ENCODE assay signal across 9 mouse cellular contexts in genomic region chr3:119780876-119781275, GRCm38 (mm10). TPM values are rescaled to one million over a fixed set of nuclear protein-coding genes. Genes with fewer than 3 reads are reported as not detected.
DNase-seq lines count a peak whose midpoint lies in the region; ATAC-seq and TF ChIP-seq lines count a peak whose summit lies in the region.
"Had no signal": no experiment of that assay in that cellular context is flagged by ENCODE, and none has a peak within 500 bp of the region (broad histone marks: within the 10 kb centered on the region; RNA-seq: fewer than 3 reads in every experiment).

No protein-coding gene starts in this region.

- no peak overlapping the region for H3K9ac ChIP-seq in liver, embryonic 11.5 days (ENCODE audit: low read depth, low read length)
- H3K9ac ChIP-seq in intestine, postnatal 0 days (ENCODE audit: low read depth, low read length) = no peak overlapping the region
- no peak overlapping the region for H3K9ac ChIP-seq in neural tube, embryonic 12.5 days

- peak overlapping the region; percentile 44 for H3K4me2 ChIP-seq in liver, embryonic 11.5 days
- H3K4me2 ChIP-seq in intestine, postnatal 0 days (replicated peaks; ENCODE audit: low read depth) = peak overlapping the region; percentile 73; the same call in 1 of the 2 replicates
- H3K4me2 ChIP-seq in neural tube, embryonic 12.5 days (replicated peaks) = peak overlapping the region; percentile 61

- H3K4me3 ChIP-seq in liver, embryonic 11.5 days (ENCODE audit: low read depth, low read length) = peak overlapping the region; percentile 10; the same call in 1 of the 2 replicates
- H3K4me3 ChIP-seq in forebrain, embryonic 10.5 days = peak overlapping the region; percentile 96
- no peak overlapping the region for H3K4me3 ChIP-seq in intestine, postnatal 0 days (ENCODE audit: low read depth, low read length)
- peak overlapping the region; percentile 24; the same call in 1 of the 2 replicates for H3K4me3 ChIP-seq in neural tube, embryonic 12.5 days

- no peaks in the 10 kb centered on the region for H3K9me3 ChIP-seq in liver, embryonic 11.5 days (ENCODE audit: control insufficient read depth, low read length)
- no peaks in the 10 kb centered on the region; the same call in 1 of the 2 replicates for H3K9me3 ChIP-seq in forebrain, embryonic 10.5 days
- H3K9me3 ChIP-seq in intestine, postnatal 0 days (ENCODE audit: control insufficient read depth) = no peaks in the 10 kb centered on the region
- H3K9me3 ChIP-seq in neural tube, embryonic 12.5 days = no peaks in the 10 kb centered on the region

- TF ChIP-seq CTCF in intestine, postnatal 0 days (IDR thresholded peaks at IDR 0.05; ENCODE audit: low read depth) = no peak

- H3K27ac ChIP-seq in liver, embryonic 11.5 days (ENCODE audit: low read depth, low read length) = no peak overlapping the region
- H3K27ac ChIP-seq in forebrain, embryonic 10.5 days = peak overlapping the region; percentile 100; the same call in 1 of the 2 replicates
- no peak overlapping the region for H3K27ac ChIP-seq in intestine, postnatal 0 days (ENCODE audit: low read depth, low read length)
- H3K27ac ChIP-seq in neural tube, embryonic 12.5 days = no peak overlapping the region

- DNase-seq in liver, embryonic 11.5 days (ENCODE audit: low spot score) = no peak
- DNase-seq in liver = no peak
- no peak for DNase-seq in forebrain, embryonic 10.5 days (ENCODE audit: extremely low spot score, low spot score)
- no peak for DNase-seq in thymus, postnatal 36 days
- no peak for DNase-seq in urinary bladder, postnatal 14 days (ENCODE audit: low spot score)
- no peak for DNase-seq in thymus, adult 18-20 months
- DNase-seq: lung, postnatal 4 days had no signal

- no peaks in the 10 kb centered on the region for H3K27me3 ChIP-seq in liver, embryonic 11.5 days (replicated peaks; ENCODE audit: control insufficient read depth, insufficient read depth, low read length)
- no peaks in the 10 kb centered on the region for H3K27me3 ChIP-seq in forebrain, embryonic 10.5 days (ENCODE audit: poor library complexity, severe bottlenecking)
- H3K27me3 ChIP-seq in intestine, postnatal 0 days (replicated peaks; ENCODE audit: control insufficient read depth, insufficient read depth, low read length) = no peaks in the 10 kb centered on the region
- no peaks in the 10 kb centered on the region for H3K27me3 ChIP-seq in neural tube, embryonic 12.5 days (replicated peaks)

- H3K4me1 ChIP-seq in liver, embryonic 11.5 days (replicated peaks; ENCODE audit: control insufficient read depth, insufficient read depth, low read length) = peaks cover 4% of the 10 kb centered on the region
- H3K4me1 ChIP-seq in forebrain, embryonic 10.5 days = peaks cover 42% of the 10 kb centered on the region
- no peaks in the 10 kb centered on the region for H3K4me1 ChIP-seq in intestine, postnatal 0 days (replicated peaks; ENCODE audit: control insufficient read depth, insufficient read depth, low read length)
- peaks cover 17% of the 10 kb centered on the region for H3K4me1 ChIP-seq in neural tube, embryonic 12.5 days

- ATAC-seq in liver, embryonic 11.5 days (replicated peaks; ENCODE audit: low FRiP score) = no peak
- no peak for ATAC-seq in intestine, postnatal 0 days
- no peak for ATAC-seq in neural tube, embryonic 12.5 days (ENCODE audit: low FRiP score, low read depth)

- no peaks in the 10 kb centered on the region for H3K36me3 ChIP-seq in liver, embryonic 11.5 days (ENCODE audit: control insufficient read depth, insufficient read depth, low read length)
- H3K36me3 ChIP-seq in forebrain, embryonic 10.5 days (replicated peaks) = peaks cover 42% of the 10 kb centered on the region
- no peaks in the 10 kb centered on the region for H3K36me3 ChIP-seq in intestine, postnatal 0 days (ENCODE audit: control insufficient read depth, insufficient read depth)
- peaks cover 11% of the 10 kb centered on the region; the same call in 1 of the 2 replicates for H3K36me3 ChIP-seq in neural tube, embryonic 12.5 days

RNA-seq across cellular contexts. Expression of gene Ptbp2, which starts 3.4 kb away (rescaled TPM):
- 33.2 and 38.6 TPM in 2 replicates for polyA plus RNA-seq in liver, embryonic 11.5 days (2014; fragmentation: Nextera tagmentation; extraction: Ambion mirVana)
- polyA plus RNA-seq in forebrain, embryonic 10.5 days (2016; fragmentation: Nextera tagmentation; extraction: Ambion mirVana) = 232 and 240 TPM in 2 replicates
- 22.5 and 26.4 TPM in 2 replicates for polyA plus RNA-seq in intestine, postnatal 0 days (2015; fragmentation: Nextera tagmentation; extraction: Ambion mirVana)
- polyA plus RNA-seq in neural tube, embryonic 12.5 days (2016; fragmentation: Nextera tagmentation; extraction: Ambion mirVana) = 297 and 316 TPM in 2 replicates
